Mouse (Mus musculus) E14TG2a.4 (cell line): ENCODE measurements at regions not wholly inside any gene's neighbourhood (a gene's known extent, or its start where the extent isn't known, plus 50 kb on each side); places are given as distances from the start of the nearest gene placed in this dataset.

Source experiments
- CTCF ChIP-seq: conservative IDR thresholded peaks from 2 replicates; pipeline ENCODE4 v1.5.1; 2014; ENCODE audit warnings: low read length
- NANOG ChIP-seq: IDR thresholded peaks from 2 replicates; pipeline ENCODE4 v1.6.1; 2014; ENCODE audit warnings: borderline replicate concordance, low read length, mixed read lengths

DNA sequence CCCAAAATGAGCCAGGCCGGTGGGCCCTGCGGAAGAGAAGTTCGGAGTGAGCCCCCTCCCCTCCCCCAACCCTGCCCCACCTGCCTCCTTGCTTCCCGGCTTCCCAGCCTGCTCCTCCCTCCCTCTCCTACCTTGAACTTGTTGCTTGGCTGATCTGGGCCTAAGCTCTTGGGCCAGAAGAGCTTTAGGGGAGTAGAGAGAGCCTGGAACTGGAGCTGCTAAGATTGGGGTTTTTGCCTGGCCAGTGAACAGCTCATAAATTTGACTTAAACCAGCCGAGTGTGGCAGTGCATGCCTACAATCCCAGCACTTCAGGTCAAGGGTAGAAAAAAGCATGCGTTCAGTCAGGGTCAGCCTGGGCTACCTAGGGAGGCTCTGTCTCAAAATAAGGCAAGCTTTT is 83.5 kb upstream of the Rpl38 start:
- TF ChIP-seq CTCF, result no peak
- no peak for TF ChIP-seq NANOG
